Mouse (Mus musculus) right cerebral cortex, postnatal 10 days (tissue): Measurements from ENCODE around the gene Ankfn1.
A peak's percentile ranks its signal among the peaks of the same experiment; 100 is the strongest.

ENCODE experiments used
- DNase-seq, 2 experiments: peaks; one replicate each; pipeline ENCODE4 v3.0.0; 2021; ENCODE audit warnings: low spot score in 2 of 2

Gene Ankfn1

DNA sequence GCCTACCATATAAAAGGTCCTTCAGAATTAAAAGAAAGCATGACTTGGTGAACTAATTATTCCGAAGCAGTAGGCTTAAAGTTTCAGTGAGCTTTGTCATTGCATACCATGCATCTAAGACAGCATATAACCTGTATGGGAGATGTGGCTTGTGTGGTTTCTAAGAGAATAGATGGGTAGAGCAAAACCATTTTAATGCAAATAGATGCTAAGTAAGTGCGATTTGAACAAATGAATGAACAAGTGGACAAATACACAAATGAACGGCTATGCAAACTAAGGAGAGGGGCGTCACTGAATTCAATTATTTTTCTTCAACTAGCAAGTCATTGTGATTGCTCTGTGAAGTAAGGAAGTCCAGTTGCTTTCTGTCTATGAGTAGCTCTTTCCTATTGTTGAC lies 198.3 kb downstream of the Ankfn1 start:
- no peak for DNase-seq

DNA sequence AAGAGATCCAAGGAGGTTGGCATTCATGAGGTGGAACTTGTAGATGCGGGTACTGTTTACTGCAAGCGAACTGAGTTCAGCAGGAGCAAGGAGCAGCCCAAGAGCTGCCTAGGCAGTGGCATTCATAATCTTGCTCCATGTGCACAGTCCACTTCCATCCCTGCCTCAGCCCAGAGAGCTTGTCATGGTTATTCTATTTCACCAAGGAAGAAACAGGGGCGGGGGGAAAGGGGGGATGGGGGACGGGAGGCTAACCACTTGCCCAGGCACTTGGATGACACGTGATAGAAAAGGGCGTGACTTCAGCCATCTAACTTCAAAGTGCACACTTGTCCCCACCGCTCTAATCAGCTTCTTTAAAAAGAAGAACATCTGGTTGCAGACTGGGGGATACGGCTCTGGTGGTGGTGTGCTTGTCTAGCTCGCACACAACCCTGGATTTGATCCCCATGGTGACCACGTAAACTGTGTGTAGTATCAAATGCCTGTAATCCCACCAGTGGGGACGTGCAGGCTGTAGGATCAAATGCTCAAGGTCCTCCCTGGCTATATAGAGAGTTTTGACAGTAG lies 203.1 kb downstream of the Ankfn1 start:
- no peak for DNase-seq

DNA sequence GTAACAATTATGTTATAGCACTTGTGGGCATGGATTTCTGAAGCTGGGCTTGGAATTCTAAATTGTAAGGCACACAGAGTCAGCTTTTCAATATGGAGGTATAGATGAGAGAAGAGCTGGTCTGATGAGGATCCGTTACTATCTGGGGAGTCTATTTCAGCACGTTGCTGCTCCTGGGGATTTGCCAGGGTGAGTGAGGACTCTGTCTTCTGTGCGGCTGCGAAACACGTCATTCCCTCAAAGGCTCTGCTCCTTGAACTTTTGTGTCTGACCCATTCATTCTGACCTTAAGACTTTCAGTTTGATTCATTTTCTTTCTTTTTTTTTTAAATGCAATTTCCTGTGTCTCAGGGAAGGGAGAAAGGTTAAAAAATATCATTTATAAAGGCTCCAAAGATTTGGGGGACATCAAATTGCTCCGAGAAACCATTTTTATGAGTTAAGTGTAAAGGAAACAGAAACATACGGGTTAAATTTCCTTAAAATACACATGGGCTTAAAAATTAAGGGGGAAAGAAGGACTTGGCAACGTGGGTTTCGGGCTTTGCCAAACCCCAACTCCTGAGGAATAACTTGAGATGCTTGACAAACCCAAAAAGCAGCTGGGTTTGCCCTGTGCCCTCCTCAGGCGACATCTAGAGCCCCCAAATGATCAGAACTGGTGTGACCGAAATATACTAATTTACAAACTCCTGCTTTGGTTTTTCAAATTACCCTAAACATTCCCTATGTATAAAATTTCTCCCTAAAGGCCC lies 207.9 kb downstream of the Ankfn1 start:
- DNase-seq = no peak

DNA sequence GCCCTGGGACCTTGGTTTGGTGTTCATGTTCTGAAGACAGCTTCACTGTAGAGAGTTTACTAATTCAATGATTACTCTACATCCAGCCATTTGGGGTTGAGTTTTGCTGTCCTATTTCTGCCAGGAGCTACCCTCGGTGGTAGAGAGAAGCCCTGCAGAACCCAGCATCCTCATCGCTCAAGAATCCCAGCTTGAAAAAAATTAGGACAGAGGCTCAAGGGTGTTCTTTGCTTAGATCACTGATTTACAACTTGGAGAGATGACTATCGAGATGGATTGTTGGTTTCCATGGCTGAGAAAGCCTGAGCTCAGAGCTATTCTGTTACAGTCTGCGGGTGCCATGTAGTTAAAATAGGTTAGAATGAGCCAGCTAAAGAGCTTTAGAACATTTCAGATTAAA lies 209.2 kb downstream of the Ankfn1 start:
- DNase-seq = no peak

DNA sequence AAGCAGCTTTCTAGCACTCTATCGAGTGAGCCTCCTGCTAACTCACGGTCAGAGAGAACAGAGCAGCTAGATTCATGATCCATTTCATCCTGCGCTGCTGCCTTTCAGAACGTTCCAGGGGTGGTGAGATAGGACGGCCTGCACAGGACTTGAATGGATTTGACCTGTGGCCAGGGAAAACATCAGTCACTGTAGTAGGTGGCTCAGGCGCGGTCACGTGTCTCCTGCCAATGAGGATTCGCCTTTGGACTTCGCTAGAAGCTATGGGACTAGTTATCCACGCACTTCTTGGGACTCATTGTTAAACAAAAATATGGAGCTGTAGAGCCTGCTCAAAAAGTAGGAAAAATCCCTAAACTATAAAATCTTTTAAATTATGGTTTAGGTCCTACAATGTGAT lies 226.0 kb downstream of the Ankfn1 start:
- no peak for DNase-seq

DNA sequence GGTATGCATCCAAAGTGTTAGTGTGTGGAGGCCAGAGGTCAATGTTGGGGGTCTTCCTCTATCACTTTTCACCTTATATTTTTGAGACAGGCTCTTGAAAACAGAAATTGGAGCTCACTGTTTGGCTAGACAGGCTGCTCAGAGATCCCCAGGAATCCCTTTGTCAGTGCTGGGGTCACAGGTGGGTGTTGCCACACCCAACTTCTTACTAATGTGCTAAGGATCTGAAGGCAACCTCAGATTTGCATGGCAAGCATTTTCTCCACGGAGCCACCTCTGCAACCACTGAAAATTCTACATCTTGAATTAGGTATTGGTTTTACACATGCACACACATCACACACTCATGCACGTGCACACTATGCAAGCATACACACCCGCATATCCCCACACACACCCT lies 226.5 kb downstream of the Ankfn1 start:
- DNase-seq = peak in 1 of 2 experiments; percentile 2

DNA sequence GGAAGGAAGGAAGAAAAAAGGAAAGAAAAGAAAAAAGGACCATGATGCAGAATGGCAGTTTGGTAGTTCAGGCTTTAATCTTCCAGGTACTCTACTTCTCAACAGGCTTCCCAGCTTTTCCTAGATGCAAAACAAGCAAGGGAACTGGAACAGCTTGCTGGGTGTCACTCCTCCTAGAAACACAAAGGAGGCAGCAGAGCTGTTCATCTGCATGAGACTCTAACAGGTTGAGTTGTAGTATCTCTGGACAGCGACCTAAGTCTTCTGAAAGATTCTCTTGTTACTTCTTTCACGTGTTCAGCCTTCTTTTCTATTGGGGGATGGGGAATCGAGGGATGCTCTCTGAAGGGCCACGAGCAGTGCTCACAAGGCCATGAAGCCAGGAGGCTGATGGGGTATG lies 228.7 kb downstream of the Ankfn1 start:
- no peak for DNase-seq

DNA sequence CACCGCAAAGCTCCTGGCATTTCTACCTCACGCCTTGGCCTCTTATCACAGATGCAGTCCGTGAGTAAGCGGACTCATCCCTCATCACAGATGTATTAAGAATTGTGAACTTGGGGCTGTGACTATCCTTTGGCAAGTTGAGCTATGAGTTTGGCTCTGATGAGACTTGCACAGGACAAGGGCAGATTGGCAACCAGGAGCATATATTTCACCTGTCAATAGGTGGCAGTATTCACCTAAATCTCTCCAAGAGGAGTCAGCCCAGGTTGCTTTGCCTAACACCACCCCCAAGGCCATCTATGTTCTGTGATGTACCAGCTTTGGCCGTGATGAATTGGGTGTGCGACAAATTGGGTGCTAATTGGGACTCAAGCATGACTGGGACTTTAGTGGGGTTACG lies 231.3 kb downstream of the Ankfn1 start:
- peak; percentile 26 to 50 for DNase-seq

DNA sequence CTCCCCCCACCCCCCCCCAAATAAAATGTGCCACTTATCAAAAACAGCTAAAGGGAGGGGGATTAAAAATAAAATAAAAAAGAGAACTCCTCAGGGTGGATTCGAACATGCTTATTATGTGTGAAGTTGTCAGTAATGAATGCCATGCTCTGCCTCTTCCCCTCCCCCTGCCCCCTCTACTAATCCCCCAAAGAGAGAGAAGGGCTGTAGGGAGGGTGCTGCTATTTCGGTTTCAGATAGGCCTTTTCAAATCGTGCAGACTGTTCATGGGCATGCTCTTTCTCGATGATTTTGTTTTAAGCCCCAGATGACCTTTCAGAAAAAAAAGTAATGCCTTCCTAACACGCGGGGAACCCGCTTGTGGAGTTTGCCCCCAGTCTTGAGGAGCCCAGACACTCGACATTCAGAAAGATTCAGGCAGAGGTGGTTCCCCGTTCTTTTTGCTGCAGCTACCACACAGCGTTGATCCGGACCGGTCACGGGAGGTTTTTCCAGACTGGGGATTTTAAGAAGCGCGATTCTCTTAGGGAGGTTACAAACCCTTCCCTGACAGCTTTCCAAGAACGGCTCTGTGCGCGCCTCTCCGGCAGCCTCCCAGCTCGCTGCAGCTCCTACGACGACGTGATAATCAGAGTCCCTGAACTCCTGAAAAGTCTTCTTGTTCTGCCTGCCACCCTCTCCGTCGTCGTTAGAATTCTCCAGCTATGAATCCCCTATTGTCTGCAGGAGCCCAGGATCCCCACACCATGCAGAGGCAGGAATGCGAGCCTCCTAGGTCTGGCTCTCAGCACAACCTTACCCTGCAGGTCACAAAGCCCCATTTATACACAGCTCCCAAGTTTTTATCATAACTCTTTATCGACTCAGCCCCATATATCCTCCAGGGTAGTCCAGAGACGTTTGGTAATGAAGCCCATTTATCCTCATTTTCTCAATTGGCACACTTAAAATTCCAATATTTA lies 232.3 kb downstream of the Ankfn1 start:
- DNase-seq = peak; percentile 36 to 39

DNA sequence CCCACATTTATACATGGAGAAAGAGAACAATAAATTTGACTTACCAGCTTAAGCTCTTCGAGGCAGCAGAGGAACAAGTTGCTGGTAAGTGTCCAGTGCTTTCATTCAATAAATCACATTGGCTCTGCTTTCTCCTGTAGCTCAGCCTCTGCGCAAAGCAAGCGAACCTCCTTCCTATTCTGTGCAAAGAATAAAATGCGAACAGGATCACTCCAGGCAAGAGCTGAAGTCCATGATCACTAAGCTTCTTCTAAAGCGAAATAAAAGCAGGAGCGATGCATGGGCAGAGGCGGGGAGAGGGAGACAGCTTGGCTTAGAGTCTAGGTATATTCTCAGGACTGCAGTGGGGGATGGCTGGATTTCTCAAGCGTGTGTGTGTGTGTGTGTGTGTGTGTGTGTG lies 239.1 kb downstream of the Ankfn1 start:
- DNase-seq = peak; percentile 25 to 32

DNA sequence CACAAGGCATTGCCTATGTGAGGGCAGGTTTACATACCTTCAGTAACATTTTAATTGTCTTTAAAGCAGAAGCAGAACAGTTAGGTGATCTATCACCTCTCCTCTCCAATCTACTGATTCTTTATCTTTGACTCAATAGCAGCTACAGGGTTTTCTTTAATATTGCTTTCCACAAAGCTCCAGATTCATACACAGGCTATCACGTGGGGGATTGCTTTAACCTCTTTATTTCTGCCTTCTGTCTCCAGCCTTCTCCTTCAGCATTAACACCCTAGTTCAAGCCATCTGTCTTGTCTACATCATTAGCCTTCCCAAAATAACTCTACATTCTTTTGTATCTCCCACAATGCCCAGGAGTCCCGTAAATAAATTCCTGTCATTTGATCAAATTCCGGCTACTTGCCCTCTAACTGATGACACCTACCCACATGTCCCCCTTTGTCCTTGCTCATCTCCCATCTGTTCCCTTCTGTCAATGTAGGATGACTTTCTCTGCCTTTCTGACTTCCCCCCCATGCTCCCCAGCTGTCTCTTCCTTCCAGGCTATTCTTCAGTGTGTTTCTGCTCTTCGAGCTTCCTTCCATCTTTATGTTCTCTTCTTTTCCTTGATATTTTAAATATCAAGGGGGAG lies 249.5 kb downstream of the Ankfn1 start:
- no peak for DNase-seq

DNA sequence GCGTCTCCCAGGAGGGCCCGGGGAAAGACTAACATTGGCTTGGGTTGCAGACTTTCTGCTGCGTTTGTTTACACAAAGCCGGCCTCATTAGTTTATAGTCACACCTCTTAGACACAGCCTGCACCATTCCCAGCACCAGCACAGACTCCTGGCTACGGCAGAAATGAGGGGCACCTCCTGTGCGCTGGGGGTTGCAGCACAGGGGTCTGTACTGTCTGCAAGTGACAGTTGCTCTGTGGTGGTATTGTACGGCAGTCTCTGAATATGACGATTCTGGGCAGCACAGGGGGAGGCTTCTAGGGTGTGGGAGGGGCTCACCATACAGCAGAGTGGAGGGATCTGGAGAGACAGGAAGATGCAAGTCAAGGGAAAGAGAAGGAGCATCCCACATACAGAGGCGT lies 262.0 kb downstream of the Ankfn1 start:
- DNase-seq = no peak

DNA sequence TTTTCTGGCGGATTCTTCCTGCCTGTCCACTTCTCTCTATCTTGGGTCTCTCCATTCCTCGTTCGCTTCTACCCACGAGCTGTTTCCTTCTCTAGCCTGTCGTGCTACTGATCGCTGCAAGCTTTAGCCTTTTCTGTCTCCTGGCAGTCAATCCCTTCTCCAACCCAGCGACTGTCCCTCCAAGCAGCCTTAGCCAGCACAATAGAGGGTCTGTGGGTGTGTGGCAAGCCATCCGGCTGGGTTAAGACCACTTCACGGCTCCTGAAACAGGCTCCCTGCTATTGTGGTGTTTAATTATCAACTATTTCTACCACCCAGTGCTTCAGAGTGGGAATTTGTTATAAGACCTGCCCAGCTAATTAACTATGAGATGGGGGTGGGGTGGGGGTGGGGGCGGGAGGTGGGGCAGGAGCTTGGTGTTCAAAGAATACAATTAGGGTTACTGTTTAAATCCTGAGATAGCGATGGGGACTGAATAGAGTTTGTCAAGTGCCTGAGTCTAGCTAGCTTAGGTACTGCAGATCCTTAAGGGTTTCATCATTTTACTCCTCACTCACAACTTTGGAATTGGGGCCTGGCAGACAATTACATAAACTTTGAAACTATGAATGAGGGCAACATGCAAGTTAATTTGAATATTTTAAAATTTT lies 268.7 kb downstream of the Ankfn1 start:
- DNase-seq = no peak

DNA sequence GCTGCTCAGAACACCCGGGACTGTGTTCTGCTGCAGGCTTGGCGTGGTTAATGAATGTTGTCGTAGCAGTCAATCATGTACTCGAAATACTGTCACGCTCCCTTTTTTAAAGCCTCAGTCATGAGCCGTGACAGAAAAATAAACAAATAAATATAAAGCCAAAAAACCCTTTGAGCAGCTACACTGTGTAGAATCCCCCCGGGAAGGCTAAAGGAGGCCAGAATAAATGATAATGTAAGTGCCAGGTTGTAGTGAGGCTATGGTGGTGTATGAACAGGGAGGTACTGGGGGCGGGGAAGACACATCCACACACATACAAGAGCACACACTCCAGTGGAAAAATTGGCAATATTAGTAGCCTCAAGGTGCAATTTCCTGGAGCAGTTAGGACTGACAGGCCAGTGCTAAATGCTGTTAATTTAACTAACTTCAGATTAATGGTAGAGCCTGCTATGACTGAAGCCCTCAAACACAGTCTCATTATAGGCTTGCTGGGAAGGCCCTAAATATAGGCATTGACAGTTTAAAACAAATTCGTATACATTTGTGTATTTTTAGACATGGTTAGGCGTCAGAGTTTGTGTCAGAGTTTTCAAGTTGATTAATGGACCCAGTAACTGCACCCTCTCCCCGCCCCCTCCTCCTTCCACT lies 270.7 kb downstream of the Ankfn1 start:
- no peak for DNase-seq

DNA sequence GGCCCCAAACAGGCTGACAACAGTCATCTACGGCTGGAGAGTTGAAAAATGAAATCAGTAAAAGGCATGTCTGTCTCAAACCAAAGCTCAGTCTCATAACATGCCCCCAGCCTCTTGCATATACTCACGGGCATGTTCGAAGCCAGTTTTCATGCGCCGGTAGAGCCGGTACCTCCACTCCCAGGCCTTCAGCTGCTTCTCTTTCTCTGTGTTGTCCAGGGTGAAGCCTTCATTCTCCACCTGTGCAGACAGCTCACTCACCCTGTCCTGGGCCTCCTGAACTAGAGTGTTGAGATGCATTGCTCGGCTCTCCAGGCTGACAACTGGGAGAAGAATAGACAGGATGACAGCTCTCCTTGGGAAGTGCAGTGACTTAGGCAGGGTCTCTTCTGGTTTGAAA lies 272.4 kb downstream of the Ankfn1 start:
- DNase-seq = no peak

DNA sequence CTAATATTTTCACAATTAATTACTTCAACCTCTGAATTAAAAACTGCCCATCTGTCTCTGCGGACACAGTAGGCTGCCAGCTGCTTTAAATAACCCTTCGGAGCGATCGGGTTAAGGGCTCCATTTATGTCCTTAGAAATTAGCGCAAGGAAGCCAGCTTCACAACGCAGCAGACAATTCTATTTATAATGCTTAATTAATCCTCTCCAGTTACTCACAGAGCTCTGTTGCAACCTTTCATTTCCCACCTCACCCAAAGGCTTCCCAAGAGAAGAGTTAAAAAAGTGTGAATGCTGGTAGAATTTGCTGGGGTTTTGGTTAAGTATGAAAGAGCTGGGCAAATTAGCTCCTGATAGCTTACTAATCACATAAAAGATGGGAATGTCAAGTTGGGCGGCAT lies 275.7 kb downstream of the Ankfn1 start:
- no peak for DNase-seq

DNA sequence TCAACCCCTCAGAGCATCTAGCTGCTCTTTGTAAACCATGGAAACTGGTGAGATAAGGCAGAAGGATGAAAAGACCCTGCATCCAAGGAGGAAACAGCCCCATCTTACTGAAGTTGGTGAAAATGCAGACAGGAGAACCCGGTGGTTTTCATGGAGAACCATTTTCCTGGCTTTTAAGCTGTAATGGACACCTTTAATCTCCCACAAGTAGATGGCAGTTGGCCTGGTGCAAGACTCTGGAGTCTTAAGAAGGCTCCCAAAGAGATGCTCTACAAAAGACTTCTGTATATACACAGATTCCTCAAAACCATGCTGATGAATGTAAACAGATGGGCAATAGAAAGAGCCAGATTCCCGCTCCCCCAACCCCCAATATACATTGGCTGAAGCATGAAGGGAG lies 276.5 kb downstream of the Ankfn1 start:
- no peak for DNase-seq

DNA sequence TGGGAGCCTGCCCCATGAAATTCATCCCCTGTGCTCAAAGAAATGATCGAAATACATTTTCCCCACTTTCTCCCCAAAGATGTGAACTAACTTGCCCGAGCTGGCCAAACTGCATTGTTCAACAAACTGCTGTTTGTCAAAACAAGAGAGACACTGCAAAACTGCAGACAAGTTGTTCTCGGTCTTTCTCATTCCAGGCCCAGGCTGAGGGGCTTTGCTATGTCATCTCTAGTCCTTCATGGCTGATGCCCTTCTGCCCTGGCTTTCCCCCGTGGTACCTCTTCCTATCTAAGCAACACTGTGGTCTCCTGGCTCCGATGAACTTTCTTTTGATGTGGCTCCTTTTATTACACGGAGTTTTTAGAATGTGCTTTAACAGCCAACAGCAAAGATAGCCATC lies 296.4 kb downstream of the Ankfn1 start:
- DNase-seq = no peak

DNA sequence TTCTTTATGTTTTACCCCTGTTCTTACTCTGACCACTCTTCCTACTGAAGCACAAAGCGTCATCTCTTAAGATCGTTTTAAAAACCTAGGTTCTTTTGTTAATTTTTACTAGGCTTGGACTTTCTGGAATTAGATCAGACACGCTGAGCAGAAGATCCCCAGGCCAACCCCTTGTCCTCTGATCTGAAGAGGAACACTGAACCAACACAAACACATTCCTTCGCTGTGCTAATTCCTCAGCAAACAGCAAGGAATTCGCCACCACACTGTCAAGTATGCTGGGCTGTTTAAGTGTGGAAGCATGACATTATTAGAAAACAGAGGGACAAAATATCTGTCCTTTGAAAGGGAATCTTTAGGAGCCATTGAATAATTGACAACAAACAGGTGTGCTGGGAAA lies 300.5 kb downstream of the Ankfn1 start:
- no peak for DNase-seq

DNA sequence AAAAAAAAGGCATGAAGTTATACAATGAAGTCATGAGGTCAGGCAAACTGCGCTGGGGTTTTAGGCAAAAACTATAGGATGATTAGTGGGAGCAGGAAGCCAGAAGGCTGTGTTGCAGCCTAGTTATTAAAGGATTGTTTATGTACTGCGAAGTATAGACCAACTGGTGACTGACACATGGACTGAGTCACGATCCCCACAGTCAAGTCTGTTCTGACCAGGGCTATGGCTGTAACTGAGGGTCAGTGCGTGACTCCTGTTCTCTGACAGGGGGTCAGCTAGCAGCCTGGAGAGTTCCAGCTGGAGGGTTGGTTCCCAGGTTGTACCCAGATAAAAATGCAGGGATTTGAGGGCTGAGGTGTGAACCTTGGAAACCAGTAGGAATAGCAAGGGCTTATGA lies 301.4 kb downstream of the Ankfn1 start:
- DNase-seq = no peak

DNA sequence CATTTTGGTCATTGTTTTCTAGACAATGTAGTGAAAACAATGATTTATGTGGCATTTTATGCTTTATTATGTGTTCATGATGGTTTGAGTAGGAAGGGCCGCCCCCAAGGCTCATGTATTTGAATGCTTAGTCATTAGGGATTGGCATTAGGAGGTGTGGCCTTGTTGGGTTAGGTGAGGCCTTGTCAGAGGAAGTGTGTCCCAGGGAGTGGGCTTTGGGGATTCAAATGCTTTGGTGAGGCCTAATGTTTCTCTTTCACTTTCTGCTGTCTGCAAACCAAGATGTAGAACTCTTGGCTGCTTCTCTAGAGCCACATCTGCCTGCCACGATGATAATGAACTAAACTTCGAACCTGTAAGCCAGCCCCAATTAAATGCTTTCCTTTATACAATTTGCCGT lies 304.6 kb downstream of the Ankfn1 start:
- DNase-seq = no peak
